Mouse (Mus musculus) embryonic facial prominence, embryonic 15.5 days (tissue): Measurements from ENCODE around the gene Mmp28. TPM values are rescaled to one million over a fixed set of nuclear protein-coding genes. Genes with fewer than 3 reads are reported as not detected.

Experiments
- ATAC-seq: fragments of 200-750 bp; cut with Nextera tagmentation; 2 replicates; pipeline ENCODE4 v1.8.0; 2017; ENCODE audit warnings: low read depth, moderate TSS enrichment; ENCODE audit not compliant: insufficient number of reproducible peaks, low FRiP score, low TSS enrichment
- H3K27ac ChIP-seq: fragments of 300-500 bp; sonication (generic); replicated peaks from 2 replicates; pipeline ENCODE4 v1.5.1; 2015; ENCODE audit warnings: mild to moderate bottlenecking, inconsistent platforms
- H3K27me3 ChIP-seq: fragments of 300-500 bp; sonication (generic); 2 replicates; pipeline ENCODE4 v1.6.1; 2015; ENCODE audit warnings: inconsistent platforms
- H3K36me3 ChIP-seq: fragments of 300-500 bp; sonication (generic); 2 replicates; pipeline ENCODE4 v1.6.1; 2015; ENCODE audit warnings: mild to moderate bottlenecking, inconsistent platforms
- H3K4me1 ChIP-seq: fragments of 300-500 bp; sonication (generic); 2 replicates; pipeline ENCODE4 v1.6.1; 2015; ENCODE audit warnings: inconsistent platforms
- H3K4me2 ChIP-seq: fragments of 300-500 bp; sonication (generic); replicated peaks from 2 replicates; pipeline ENCODE4 v1.6.1; 2015; ENCODE audit warnings: mild to moderate bottlenecking, inconsistent platforms
- H3K4me3 ChIP-seq: fragments of 300-500 bp; sonication (generic); replicated peaks from 2 replicates; pipeline ENCODE4 v1.5.1; 2015; ENCODE audit warnings: mild to moderate bottlenecking, inconsistent platforms
- H3K9ac ChIP-seq: fragments of 300-500 bp; sonication (generic); 2 replicates; pipeline ENCODE4 v1.6.1; 2015; ENCODE audit warnings: inconsistent platforms
- H3K9me3 ChIP-seq: fragments of 300-500 bp; sonication (generic); replicated peaks from 2 replicates; pipeline ENCODE4 v1.6.1; 2016; ENCODE audit warnings: inconsistent platforms
- WGBS: fragments of 180-500 bp; shearing (Covaris S2); methylation state at CpG from one replicate; pipeline ENCODE4 v1.1.7; 2015; 5-methylcytosine and 5-hydroxymethylcytosine counted together
- polyA plus RNA-seq: library from polyadenylated mRNA; unstranded; fragments of >200 nt; fragmentation: Nextera tagmentation; extraction: Ambion mirVana; gene quantifications from 2 replicates; pipeline ENCODE4 v1.2.1, GENCODE M21; 2015

Mmp28 gene
- polyA plus RNA-seq, 1 experiment from 2014 or later, result 2.6 TPM

DNA sequence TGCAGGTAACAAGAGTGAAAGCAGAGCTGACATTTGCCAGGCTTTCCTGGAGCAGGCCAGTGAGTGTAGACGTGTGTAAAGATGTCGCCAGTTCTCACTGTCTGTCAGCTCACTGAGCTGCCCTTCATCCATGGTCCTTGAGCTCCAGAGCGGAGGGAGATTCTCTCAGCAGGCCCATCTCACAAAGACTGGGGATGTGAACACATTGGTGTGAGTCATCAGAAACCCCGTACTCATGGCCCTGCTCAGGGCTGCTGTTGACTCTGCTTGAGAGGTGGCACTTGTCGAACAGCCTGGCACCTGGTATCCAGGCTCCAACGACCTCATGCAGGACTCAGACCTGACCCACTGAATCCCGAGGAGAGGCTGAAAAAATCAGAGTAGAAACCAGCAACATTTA is 59.1 kb downstream of the Mmp28 start:
- 88% methylated on average over 7 of the region's 7 CpGs for WGBS
- no peaks in the 10 kb centered on the region for H3K9me3 ChIP-seq
- H3K4me2 ChIP-seq, result no peak overlapping the region
- H3K36me3 ChIP-seq, result peaks cover 23% of the 10 kb centered on the region
- ATAC-seq, result no peak
- no peak overlapping the region for H3K9ac ChIP-seq
- no peaks in the 10 kb centered on the region for H3K4me1 ChIP-seq
- H3K27me3 ChIP-seq, result no peaks in the 10 kb centered on the region
- no peak overlapping the region for H3K4me3 ChIP-seq
- H3K27ac ChIP-seq, result no peak overlapping the region

DNA sequence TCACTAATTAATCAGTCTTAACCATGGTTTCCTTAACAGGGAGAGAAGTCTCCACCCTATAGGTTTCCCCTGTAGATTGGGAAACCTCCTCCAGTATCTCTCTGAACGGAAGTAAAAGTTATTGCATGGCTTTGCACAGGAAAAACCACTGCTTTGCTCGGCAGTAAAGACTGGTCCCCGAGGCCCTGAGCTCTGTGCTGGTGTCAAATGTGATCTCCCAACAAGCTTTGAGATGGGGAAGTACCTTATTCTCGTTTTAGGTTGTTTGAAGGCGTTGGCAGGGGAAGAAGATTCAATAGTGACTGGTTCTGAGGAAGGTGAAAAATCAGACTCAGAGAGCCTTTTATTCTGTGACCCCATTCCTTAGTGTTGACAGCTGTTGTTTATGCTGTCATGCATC is 64.1 kb downstream of the Mmp28 start:
- no peak overlapping the region for H3K4me3 ChIP-seq
- WGBS, result 74% methylated on average over 5 of the region's 5 CpGs
- no peak overlapping the region for H3K4me2 ChIP-seq
- H3K4me1 ChIP-seq, result no peaks in the 10 kb centered on the region
- H3K27me3 ChIP-seq, result no peaks in the 10 kb centered on the region
- peaks cover 33% of the 10 kb centered on the region for H3K36me3 ChIP-seq
- ATAC-seq, result no peak
- no peak overlapping the region for H3K27ac ChIP-seq
- no peak overlapping the region for H3K9ac ChIP-seq
- H3K9me3 ChIP-seq, result no peaks in the 10 kb centered on the region

DNA sequence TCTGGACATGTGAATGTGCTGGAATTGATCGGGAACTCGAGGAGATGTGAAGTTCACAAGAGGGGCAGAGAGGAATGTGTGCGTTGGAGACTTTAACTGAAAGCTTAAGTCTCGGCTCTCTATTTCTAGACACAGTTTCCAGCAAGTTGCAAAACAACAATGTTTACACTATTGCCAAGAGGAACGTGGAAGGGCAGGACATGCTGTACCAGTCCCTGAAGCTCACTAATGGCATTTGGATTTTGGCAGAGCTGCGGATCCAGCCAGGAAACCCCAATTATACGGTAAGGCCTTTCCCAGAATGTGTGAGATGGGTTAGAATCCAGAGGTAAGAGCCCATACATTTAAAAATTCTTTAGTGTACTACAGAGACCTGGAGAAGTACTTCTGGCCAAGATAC is 65.2 kb downstream of the Mmp28 start:
- Histone ChIP-seq H3K36me3 (peaks cover 31% of the 10 kb centered on the region), H3K9ac (no peak overlapping the region), H3K4me1 (no peaks in the 10 kb centered on the region), H3K9me3 (no peaks in the 10 kb centered on the region), H3K27me3 (no peaks in the 10 kb centered on the region), H3K27ac (no peak overlapping the region), H3K4me2 (no peak overlapping the region), H3K4me3 (no peak overlapping the region)
- no peak for ATAC-seq
- WGBS, result 81% methylated on average over 7 of the region's 7 CpGs

DNA sequence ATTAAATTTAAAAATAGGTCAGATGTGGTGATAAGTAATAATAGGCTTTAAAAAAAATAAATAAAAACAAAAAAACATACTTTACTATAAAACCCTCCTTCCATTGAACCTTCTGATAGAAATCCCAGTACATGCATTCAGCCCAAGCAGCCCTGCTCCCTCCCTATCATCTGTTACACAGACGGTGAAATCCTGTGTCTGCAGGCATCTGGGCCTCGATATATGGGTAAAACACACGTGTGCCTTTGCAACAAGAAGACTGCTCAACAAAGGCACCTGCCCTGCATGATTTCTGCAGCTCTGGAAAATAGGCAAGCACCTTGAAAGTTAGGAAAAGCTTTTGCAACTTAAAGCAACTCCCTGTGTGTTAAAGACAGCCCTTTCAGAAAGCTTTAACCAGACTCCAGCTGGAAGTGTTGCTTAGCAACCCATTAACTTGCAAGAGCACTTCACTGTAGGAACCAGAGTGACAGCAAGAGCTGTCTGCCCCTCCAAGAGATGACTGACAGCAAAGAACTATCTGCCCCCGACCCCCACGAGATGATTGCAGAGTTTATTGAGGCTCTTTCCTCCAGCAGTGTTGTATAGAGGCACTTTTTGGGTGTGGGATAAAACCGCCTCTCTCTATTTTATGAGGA is 68.0 kb downstream of the Mmp28 start:
- H3K9ac ChIP-seq, result no peak overlapping the region
- peaks cover 46% of the 10 kb centered on the region for H3K36me3 ChIP-seq
- H3K4me1 ChIP-seq, result no peaks in the 10 kb centered on the region
- no peaks in the 10 kb centered on the region for H3K27me3 ChIP-seq
- no peak overlapping the region for H3K4me3 ChIP-seq
- no peaks in the 10 kb centered on the region for H3K9me3 ChIP-seq
- no peak for ATAC-seq
- H3K27ac ChIP-seq, result no peak overlapping the region
- no peak overlapping the region for H3K4me2 ChIP-seq
- 46% methylated on average over 6 of the region's 6 CpGs for WGBS

DNA sequence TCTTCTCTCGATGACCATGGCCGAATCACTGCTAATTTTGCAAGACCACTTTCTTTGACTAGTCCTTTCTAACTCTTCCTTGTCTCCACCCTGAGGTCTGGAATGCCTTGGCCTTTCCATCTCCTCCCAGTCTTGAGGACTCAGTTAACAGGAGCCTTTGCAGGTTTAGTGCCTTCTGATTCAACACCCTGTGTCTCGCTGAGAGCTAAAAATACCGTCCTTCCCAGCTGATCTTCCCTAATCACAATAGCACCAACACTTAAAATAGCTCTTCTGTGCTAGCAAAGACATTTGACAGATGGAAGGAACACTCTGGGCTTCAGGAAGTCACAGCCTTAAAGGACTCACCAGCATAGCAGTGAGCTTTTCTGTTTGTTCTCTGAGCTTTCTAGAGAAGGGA is 69.8 kb downstream of the Mmp28 start:
- H3K36me3 ChIP-seq, result peaks cover 35% of the 10 kb centered on the region

More for the DNA sequence above, 69.8 kb downstream of the Mmp28 start:
- ATAC-seq, result no peak
- no peak overlapping the region for H3K9ac ChIP-seq
- no peaks in the 10 kb centered on the region for H3K27me3 ChIP-seq
- no peak overlapping the region for H3K4me2 ChIP-seq
- H3K9me3 ChIP-seq, result no peaks in the 10 kb centered on the region
- H3K4me3 ChIP-seq, result no peak overlapping the region
- H3K27ac ChIP-seq, result no peak overlapping the region
- WGBS, result 87% methylated on average over 4 of the region's 4 CpGs
- H3K4me1 ChIP-seq, result no peaks in the 10 kb centered on the region

Other genes with a start within 250 kb of the Mmp28 start
- gene Slfn14, start 176.3 kb downstream of the Mmp28 start, polyA plus RNA-seq, result 0.05 and 0.14 TPM in 2 replicates
- 47.3 and 53.9 TPM in 2 replicates for gene Ap2b1, start 164.0 kb downstream of the Mmp28 start, polyA plus RNA-seq
- gene Pex12, start 160.5 kb downstream of the Mmp28 start, polyA plus RNA-seq, result 14.1 and 14.4 TPM in 2 replicates
- 3.2 and 3.9 TPM in 2 replicates for gene Rasl10b, start 53.9 kb downstream of the Mmp28 start, polyA plus RNA-seq
- gene Gas2l2, start 33.6 kb downstream of the Mmp28 start, polyA plus RNA-seq, result 0.64 and 0.91 TPM in 2 replicates
- gene 1700020L24Rik, start 25.4 kb downstream of the Mmp28 start, polyA plus RNA-seq, result 0.57 and 0.58 TPM in 2 replicates
- 11.1 and 13.5 TPM in 2 replicates for gene Taf15, start 10.0 kb upstream of the Mmp28 start, polyA plus RNA-seq
- not detected in 2 replicates for gene Heatr9, start 59.1 kb upstream of the Mmp28 start, polyA plus RNA-seq
- 0.35 and 0.70 TPM in 2 replicates for gene Ccl5, start 67.4 kb upstream of the Mmp28 start, polyA plus RNA-seq
- 7.6 and 8.5 TPM in 2 replicates for gene Ccl9, start 115.6 kb upstream of the Mmp28 start, polyA plus RNA-seq
- 5.1 and 5.3 TPM in 2 replicates for gene Ccl6, start 130.0 kb upstream of the Mmp28 start, polyA plus RNA-seq
- gene Rpl9-ps1, start 182.6 kb upstream of the Mmp28 start, polyA plus RNA-seq, result not detected in 2 replicates
- gene Ccl3, start 186.3 kb upstream of the Mmp28 start, polyA plus RNA-seq, result 0.96 and 1.1 TPM in 2 replicates
- 0.44 and 0.63 TPM in 2 replicates for gene Ccl4, start 199.5 kb upstream of the Mmp28 start, polyA plus RNA-seq
- 3.2 and 3.3 TPM in 2 replicates for gene Wfdc17, start 240.9 kb upstream of the Mmp28 start, polyA plus RNA-seq
- 16.8 and 42.7 TPM in 2 replicates for gene Wfdc18, start 245.9 kb upstream of the Mmp28 start, polyA plus RNA-seq